Mouse (Mus musculus): ENCODE results near the gene Sync. TPM values are rescaled to one million over a fixed set of nuclear protein-coding genes. Genes with fewer than 3 reads are reported as not detected.

Gene Sync
- total RNA-seq, 2 experiments from 2014 or later = not detected

DNA sequence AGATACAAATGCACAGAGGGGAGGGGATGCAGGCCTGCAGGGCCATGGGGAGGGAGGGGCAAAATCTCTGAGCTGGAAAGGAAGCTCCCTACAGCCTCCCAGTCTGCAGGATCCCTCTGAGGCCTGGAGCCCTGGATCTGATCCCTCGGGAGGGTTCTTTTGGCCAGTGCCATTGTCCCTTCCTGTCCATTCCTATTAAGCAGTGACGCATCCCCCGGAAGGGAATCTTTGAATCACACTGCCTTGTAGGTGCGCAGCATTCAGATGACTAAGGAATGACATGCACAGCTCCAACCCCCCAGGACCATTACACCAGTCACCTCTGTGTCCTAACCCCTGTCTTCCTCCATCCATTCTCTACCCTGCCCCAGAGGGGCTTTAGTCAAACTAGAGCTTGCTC lies 28.3 kb upstream of the Sync start:
- ATAC-seq (replicated peaks; ENCODE audit: low FRiP score, poor library complexity, severe bottlenecking) = no peak

DNA sequence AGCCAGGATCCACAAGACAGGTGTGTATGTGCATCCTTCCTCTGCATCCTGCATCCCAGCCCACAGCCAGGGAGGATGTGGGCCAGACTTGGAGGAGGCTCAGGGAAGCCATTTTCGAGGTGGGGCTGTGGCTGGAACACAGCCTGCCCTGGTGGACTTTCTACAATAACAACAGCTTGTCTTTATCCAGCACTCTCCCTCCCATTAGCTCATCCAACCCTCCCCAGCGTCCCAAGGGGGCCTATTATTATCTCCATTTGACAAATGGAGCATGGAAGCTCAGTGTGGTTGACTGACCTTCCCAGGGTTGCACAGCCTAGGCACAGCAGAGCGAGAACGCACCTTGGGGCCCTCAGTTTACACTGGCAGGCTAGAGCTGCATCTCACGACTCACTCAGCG lies 26.7 kb upstream of the Sync start:
- no peak for ATAC-seq (replicated peaks; ENCODE audit: low FRiP score, poor library complexity, severe bottlenecking)

DNA sequence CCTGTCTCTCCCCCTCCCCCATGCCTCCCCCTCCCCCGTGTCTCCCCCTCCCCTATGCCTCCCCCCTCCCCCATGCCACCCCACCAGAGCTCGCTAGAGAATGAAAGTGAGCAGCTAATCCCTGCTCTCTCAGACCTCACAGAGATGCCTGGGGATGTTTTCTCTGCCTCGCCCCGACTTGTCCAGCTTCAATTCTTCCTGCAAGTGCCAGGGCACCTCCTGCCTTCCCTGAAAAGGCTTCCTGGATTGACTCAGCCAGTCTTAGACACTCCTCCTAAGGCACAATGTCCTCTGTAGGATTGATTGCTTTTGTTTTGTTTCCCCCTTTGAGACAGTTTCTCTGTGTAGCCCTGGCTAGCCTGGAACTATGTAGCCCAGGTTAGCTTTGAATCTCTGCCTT lies 26.2 kb upstream of the Sync start, which contains the start of gene C77080:
TSS of gene C77080 (minus strand) at position 209 of the 400 bp plus-strand sequence.
- ATAC-seq (replicated peaks; ENCODE audit: low FRiP score, poor library complexity, severe bottlenecking) = no peak

DNA sequence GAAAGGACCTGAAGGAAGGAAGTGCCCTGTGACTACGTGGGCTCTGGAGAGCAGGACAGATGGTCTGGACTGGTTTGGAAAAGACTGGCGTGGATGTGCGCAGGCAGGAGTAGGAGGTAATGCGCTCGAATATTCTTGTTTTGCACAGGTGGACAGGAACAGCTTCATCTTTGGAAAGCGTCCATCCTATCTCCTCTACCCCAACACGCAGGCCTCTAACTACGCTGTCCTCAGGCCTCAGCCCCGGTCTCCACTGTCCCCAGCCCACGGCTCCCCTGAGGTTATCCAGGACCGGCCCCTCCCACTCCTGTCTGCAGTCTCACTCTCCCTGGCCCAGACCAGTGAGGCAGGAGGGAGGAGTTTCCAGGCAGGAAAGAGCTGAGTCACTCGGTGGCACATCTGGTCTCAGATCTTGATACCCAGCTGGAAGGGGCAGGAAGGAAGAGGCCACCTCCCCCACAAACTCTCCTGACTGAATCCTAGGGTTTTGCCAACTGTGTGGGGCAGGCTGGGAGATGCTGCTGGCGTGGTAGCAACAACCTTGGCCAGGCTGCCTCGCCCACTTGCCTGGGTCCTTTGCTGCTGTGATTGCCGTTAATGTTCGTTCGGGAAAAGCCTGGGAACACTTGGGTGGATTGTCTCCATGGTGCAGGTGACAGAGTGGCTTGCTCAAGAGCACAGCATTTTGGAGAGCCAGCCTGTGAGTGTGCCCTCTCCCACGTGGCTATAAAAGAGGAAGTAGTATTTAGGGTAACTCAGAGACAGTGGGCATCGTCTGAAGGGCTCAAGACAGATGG lies 24.0 kb upstream of the Sync start:
- peak; percentile 93 for ATAC-seq (replicated peaks; ENCODE audit: low FRiP score, poor library complexity, severe bottlenecking)

DNA sequence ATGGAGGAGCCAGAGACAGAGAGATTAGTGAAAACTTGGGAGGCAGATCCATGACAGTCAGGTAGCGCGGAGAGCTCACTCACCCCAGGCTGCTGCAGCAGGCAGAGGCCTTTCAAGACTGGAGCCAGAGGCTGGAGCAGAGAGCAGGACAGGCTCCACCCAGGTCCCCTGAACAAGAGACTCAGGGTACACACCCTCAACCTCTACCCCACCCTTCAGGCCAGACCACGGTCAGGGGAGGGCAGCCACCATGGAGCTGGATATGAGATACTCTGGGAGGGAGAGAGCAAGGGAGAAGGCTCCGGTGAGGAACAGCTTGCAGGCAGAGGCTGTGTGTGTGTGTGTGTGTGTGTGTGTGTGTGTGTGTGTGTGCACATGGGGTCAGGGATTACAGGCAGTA lies 21.2 kb upstream of the Sync start:
- ATAC-seq (replicated peaks; ENCODE audit: low FRiP score, poor library complexity, severe bottlenecking) = no peak

DNA sequence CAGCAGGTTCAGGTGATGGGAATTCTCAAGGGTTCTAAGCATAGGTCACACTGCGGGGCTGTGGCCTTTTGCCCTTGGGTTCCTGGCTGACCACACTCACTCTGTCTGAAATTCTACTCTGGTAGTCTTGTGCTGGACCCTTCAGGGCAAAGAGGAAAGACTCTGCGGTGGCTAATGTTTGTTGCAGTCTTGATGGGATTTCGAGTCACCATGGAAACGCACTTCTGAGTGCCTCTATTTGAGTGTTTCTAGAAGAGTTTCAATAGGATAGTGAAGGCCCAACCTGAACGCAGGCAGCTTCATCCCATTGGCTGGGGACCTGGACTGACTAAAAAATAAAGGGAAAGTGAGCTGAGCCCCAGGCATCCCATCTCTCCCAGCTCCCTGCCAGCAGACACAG lies 20.6 kb upstream of the Sync start:
- ATAC-seq (replicated peaks; ENCODE audit: low FRiP score, poor library complexity, severe bottlenecking) = no peak

DNA sequence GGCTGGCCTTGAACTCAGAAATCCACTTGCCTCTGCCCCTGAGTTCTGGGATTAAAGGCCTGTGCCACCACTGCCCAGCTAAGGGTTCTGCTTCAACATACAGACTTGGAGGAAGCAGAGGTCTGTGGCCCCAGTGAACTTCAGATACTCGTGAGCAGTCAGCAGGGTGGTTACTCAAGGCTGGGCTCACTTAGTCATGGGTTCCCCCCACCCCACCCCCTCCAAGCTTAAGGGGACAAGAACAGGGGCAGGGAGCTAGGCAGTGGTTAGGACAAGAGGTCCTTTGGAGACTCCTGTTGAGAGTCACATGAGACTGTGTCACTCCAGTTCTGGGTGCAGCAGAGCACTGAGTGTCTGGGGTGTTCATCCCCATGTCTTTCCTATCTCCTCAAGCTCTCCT lies 18.7 kb upstream of the Sync start:
- no peak for ATAC-seq (replicated peaks; ENCODE audit: low FRiP score, poor library complexity, severe bottlenecking)

DNA sequence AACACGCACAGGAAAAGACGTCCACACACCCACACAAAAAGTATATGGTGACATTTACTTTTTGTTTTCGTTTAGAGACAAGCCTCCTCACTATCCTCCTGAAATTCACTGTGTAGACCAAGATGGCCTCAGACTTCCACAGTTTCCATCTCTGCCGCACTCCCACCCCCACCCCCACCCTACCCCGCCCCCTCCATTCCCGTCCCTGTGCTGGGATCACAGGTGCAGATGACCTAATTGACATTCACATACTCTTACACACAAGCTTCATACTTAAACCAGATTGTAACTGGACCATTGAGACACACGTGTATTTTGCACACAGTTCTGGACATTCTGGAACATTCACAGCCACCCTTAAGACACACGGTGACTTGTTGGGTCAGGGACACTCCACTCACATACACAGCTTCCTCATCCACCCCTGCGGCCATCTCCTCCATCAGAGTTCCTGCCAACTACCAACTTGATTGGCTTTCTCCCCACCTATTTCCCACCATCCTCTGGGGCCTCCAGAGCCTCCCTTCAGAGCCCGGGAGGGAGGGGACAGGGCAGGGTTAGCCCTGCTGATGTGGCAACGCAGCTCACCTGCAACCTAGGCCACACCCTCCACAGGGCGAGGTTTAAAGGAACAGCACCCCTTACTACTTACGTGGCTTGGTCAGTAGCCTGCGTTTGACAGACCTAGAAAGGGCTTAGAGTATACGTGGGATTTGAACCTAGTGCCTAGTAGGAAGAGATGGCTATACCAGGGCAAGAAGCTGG lies 15.2 kb upstream of the Sync start:
- ATAC-seq (replicated peaks; ENCODE audit: low FRiP score, poor library complexity, severe bottlenecking) = no peak

DNA sequence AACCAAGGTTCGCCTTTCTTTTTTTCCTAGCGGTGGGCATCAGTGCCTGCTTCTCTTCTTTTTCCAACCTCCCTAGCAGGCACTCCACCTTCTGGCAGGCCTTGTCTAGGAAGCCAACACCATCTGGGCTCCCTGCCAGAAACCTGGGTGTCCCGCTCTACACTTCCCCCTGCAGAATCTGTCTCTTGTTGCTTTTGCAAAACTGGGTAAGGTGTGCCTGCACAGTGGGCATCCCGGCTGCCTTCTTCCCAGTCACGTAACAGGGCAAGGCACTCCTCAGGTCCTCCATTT lies 14.7 kb upstream of the Sync start:
- no peak for ATAC-seq (replicated peaks; ENCODE audit: low FRiP score, poor library complexity, severe bottlenecking)

DNA sequence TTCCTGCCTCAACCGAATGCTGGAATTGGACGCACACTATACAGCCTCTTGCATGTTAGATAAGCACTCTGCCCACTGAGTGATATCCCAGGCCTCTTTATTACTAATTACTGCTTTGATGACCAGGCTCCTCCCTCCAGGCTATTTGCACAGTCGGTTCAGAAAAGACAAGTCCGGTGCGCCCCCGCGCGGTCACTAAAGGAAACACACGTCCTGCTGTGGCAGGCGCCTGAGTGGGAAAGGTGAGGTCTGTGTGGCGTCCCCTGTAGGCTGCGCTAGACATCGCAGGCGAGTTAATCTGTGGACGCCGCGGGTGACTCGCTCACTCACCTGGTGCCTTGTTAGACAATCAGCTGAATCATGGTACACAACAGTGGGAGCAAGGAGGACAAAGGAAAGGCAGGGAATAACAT lies 11.0 kb upstream of the Sync start:
- ATAC-seq (replicated peaks; ENCODE audit: low FRiP score, poor library complexity, severe bottlenecking) = peak; percentile 98

DNA sequence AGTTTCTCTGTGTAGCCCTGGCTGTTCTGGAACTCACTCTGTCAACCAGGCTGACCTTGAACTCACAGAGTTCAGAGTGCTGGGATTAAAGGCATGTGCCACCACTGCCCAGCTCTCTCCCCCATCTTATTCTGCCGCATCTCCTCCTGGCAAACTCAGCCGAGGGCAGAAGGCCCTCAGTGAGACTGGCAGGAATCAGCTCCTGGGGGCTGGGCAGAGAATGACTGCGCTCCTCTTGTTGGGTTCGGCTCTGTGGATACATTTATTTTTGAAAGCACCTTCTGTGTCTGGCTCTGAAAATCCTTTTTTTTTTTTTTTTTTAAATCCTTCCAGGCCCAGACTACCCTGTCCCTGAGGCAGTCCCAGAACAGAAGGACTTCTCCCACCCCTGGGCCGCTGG lies 4.6 kb upstream of the Sync start:
- no peak for ATAC-seq (replicated peaks; ENCODE audit: low FRiP score, poor library complexity, severe bottlenecking)

DNA sequence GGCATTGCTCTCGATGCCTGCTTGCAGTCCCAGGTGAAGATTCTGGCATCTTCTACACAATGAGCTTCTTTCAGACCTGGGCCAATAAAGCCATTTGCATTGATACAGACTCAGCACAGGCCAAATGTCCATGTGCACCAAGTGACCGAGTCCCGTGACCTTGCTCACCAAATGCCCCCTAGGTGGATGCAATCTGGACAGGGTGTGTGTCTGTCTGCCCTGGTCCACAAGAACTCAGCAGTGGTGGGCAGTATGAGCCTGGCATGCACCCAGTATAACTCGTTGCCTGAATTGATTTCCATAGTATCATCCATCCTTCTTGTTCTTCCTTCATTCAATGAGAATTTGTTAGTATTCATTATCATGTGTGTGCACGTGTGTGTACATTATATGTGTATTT lies 4.2 kb upstream of the Sync start:
- ATAC-seq (replicated peaks; ENCODE audit: low FRiP score, poor library complexity, severe bottlenecking) = no peak

DNA sequence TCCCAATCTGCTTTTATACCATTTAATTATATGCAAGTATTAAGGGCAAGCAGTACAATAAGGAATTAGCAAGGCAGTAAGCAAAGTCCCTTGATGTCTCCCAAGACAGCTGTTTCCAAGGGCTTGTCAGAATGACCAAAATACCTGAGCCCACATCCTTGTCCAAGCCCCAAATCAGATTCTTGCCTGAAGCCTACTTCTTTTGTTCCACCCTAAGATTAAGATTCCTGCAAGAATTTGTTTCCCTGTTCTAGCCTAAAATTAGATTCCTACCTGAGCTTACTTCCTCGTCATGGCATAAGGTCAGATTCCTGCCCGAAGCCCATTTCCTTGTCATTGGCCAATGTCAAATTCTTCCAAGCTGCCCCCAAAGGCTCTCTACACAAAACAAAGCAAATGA lies 2.7 kb upstream of the Sync start:
- no peak for ATAC-seq (replicated peaks; ENCODE audit: low FRiP score, poor library complexity, severe bottlenecking)

DNA sequence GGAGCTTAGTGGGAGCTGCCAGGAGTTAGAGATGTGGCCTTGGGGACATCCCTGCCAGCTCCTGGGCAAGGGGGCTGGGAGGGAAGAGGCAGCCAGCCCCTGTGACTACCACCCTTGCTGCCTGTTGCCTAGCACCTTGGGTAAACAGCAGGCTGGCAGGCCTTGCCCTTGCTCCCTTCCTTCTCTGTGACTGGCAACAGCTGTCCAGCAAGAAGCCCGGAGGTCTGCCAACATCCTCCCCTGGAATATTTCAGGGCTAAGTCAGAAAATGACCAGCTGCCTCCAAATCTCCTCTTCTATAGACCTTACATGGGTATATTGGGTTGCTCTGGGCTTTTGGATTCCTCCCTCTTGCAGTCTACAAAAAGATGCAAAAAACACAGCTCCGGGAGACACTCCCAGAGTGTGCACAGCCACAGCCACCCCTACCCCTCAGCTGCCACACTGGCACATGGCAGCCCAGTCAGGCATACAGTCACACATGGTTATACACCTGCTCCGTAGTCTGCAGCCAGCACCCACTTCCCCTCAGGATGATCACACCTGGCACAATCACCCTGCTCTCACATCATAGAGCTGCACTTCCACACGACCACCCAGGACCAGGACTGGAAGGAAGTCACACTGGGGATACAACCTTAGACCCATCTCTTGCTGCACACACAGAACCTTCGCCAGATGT lies 1.3 kb upstream of the Sync start:
- no peak for ATAC-seq (replicated peaks; ENCODE audit: low FRiP score, poor library complexity, severe bottlenecking)

DNA sequence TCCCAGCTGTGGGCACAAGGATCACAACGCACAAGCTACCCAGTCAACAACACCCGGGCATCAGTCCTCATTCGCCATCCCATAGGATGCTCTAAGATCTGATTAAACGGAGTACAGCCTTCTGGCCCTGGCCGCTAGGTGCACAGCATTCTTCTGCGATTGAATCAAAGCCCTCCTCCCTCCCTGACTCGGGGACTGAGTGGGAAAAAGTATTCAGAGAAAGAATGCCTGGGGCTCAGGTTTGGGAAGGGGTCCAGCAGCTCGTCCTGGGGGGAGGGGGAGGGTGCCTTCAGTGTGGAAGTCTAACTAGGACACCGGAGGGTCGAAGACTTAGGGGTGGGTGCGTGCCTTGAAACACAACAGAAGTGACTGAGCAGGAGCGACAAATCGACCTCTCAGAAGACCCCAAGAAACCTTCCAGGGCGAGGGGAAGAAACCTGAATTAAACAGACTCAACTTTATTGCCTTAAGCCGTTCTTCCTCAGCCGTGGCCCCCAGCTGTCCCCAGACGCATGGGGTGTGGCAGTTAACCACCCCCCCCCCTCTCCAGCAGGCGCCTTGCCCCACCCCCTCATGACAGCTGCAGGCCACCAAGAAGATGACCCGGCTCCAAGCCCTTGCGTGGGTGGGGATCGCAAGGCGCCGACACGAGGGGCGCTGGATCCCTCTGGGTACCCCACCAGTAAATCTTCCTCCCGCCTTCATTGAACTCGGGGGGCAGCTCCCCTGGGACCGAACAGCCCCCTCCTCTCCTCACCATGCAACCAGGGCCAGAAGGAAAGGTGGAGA lies 540 bp upstream of the Sync start:
- ATAC-seq (replicated peaks; ENCODE audit: low FRiP score, poor library complexity, severe bottlenecking) = no peak

DNA sequence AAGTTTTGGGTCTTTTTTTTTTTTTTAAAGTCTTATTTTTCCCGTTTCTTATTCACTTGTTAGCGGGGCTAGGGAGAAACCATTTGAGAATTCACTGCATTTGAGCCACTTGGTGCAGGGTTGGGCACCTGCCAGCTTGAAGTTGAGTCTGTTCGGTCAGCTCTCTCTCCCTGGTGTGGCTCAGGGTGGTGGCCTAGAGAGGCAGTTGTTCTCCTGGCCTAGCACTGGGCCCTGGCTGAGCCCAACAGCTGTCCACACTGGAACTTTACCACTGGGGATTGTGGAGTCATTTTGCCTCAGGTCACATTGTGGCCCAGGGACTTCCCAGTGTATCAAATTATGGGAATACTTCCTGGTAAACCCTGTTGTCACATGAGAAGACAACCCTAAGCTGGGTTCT lies 650 bp downstream of the Sync start:
- no peak for ATAC-seq (replicated peaks; ENCODE audit: low FRiP score, poor library complexity, severe bottlenecking)

DNA sequence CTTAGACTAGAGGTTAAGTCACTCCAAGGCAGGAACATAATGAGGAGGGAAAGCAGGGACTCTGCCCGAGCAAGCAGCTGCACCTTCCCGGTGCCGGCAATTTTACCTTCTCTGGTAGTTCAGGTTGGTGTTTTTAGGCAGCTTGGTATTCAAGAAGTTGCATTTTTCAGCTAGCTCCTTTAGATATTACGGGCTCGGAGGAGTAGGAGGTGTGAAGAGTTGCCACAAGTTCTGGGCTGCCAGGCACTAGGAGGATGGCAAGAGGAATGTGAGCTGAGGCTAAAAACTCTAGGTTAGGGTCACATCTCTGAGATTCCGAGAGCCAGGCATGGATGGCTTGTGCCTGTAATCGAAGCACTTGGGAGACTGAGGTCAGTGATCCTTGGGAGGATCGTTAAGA lies 2.3 kb downstream of the Sync start:
- no peak for ATAC-seq (replicated peaks; ENCODE audit: low FRiP score, poor library complexity, severe bottlenecking)

DNA sequence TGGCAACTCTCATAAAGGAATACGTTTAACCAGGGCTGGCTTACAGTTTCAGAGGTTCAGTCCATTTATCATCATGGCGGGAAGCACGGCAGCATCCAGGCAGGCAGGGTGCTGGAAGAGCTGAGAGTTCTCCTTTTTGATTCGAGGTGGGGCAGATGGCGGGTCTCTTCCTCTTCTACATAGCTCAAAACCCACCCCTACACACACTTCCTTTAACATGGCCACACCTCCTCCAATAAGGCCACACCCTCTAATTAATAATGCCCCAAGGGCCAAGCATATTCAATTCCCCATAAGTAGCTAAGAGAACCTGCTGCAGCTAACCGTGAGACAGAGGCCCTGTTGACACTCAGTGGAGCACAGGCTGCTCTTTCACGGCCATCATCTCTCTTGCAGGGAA lies 5.4 kb downstream of the Sync start:
- ATAC-seq (replicated peaks; ENCODE audit: low FRiP score, poor library complexity, severe bottlenecking) = no peak

DNA sequence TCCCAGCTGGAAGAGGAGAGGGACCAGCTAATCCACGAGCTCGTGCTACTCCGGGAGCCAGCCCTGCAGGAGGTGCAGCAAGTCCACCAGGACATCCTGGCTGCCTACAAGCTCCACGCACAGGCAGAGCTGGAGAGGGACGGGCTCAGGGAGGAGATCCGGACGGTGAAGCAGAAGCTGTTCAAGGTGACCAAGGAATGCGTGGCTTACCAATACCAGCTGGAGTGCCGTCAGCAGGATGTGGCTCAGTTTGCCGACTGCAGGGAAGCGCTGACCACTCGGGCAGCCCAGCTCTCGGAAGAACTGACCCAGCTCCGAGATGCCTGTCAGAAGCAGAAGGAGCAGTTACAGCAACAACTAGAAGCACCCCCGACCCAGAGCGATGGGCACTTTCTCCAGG lies 6.3 kb downstream of the Sync start:
- no peak for ATAC-seq (replicated peaks; ENCODE audit: low FRiP score, poor library complexity, severe bottlenecking)

DNA sequence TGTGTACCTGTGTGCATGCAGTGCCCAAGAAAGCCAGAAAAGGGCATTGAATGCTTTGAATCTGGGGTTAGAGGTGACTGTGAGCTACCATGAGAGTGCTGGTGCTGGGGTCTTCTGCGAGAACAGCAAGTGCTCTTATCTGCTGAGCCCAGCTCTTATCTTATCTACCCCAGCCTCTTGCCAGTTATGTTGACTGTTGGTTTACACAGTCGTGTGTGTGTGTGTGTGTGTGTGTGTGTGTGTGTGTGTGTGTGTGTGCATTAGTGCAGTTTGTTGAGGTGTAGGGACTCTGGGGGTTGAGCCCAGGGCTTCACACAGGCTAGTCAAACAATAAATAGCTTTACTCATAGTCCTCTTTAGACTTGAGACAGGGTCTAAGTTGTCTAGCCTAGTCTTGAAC lies 7.8 kb downstream of the Sync start:
- no peak for ATAC-seq (replicated peaks; ENCODE audit: low FRiP score, poor library complexity, severe bottlenecking)
